28 mouse cellular contexts compared by ENCODE assay signal in the genomic region with DNA sequence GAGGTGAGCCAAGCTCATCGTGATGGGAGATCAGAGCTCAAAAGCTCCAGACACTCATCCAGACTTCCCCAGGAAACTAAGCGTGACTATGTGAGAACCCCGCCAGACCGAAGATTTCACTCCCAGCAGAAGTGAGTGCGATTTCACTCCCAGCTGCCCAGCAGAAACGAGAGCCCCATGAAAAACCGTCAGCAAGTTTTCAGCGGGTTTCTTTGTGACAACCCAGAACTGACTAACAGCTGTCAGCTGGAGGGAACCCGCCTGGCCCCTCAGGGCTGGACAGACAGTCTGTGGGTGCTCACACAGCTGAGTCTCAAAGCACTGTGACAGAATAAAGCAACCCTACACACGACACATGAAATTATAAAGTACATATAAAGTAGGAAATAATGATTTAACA. TPM values are rescaled to one million over a fixed set of nuclear protein-coding genes. Genes with fewer than 3 reads are reported as not detected.
DNase-seq lines count a peak whose midpoint lies in the region; ATAC-seq and TF ChIP-seq lines count a peak whose summit lies in the region.
"Had no signal": no experiment of that assay in that cellular context is flagged by ENCODE, and none has a peak within 500 bp of the region (broad histone marks: within the 10 kb centered on the region; RNA-seq: fewer than 3 reads in every experiment).

No protein-coding gene starts in this region.

- H3K27ac ChIP-seq in lung, embryonic 14.5 days (ENCODE audit: low read depth) = no peak overlapping the region
- H3K27ac ChIP-seq: forebrain, embryonic 13.5 days; hindbrain, embryonic 13.5 days; kidney, postnatal 0 days; liver, embryonic 15.5 days; midbrain, embryonic 15.5 days had no signal

- H3K4me1 ChIP-seq in lung, embryonic 14.5 days (ENCODE audit: insufficient read depth) = peaks cover 3% of the 10 kb centered on the region; the same call in 1 of the 2 replicates
- H3K4me1 ChIP-seq: forebrain, embryonic 13.5 days; hindbrain, embryonic 13.5 days; midbrain, embryonic 15.5 days had no signal

- DNase-seq in lung, embryonic 14.5 days = peak; percentile 62
- no peak for DNase-seq in lung, postnatal 36 days
- DNase-seq in retina, postnatal 1 day = peak; percentile 44
- no peak for DNase-seq in retina, embryonic 14.5 days (ENCODE audit: low spot score)
- DNase-seq in brain, embryonic 14.5 days (ENCODE audit: low read depth) = peak; percentile 14
- no peak for DNase-seq in heart, postnatal 14 days
- DNase-seq: adrenal gland, adult 8-10 months; cerebellum, adult 11-12 months; cerebellum, postnatal 10 days; gastrocnemius, postnatal 10 days; heart, adult 18-20 months; heart, postnatal 4 days; kidney, adult 8-10 months; kidney, postnatal 4 days; thymus, adult 2 months had no signal

- WGBS in lung, embryonic 14.5 days = 51% methylated on average over 10 of the region's 10 CpGs

- H3K4me3 ChIP-seq in lung, embryonic 14.5 days (ENCODE audit: low read depth, low read length) = no peak overlapping the region
- H3K4me3 ChIP-seq: forebrain, embryonic 13.5 days; hindbrain, embryonic 13.5 days; liver, embryonic 15.5 days; midbrain, embryonic 15.5 days had no signal

- TF ChIP-seq CTCF in lung, embryonic 14.5 days (IDR thresholded peaks at IDR 0.05; ENCODE audit: low read depth) = no peak
- no peak for TF ChIP-seq CTCF in brain, embryonic 14.5 days (IDR thresholded peaks at IDR 0.05; ENCODE audit: borderline replicate concordance, extremely low read depth, insufficient read depth, insufficient read length)

- H3K9ac ChIP-seq in lung, embryonic 14.5 days = no peak overlapping the region
- H3K9ac ChIP-seq: forebrain, embryonic 13.5 days; hindbrain, embryonic 13.5 days; liver, embryonic 15.5 days; midbrain, embryonic 15.5 days had no signal

- no peak for TF ChIP-seq POLR2A in brain, embryonic 14.5 days (IDR thresholded peaks at IDR 0.05; ENCODE audit: borderline replicate concordance, extremely low read depth, insufficient read depth, insufficient read length, poor library complexity, severe bottlenecking)

- H3K4me2 ChIP-seq in lung, embryonic 14.5 days = no peak overlapping the region
- H3K4me2 ChIP-seq: forebrain, embryonic 13.5 days; heart, embryonic 11.5 days; hindbrain, embryonic 13.5 days; liver, embryonic 15.5 days; midbrain, embryonic 15.5 days had no signal

- H3K9me3 ChIP-seq in lung, embryonic 14.5 days (ENCODE audit: low read depth, low read length) = no peaks in the 10 kb centered on the region
- H3K9me3 ChIP-seq: forebrain, embryonic 13.5 days; liver, embryonic 15.5 days; midbrain, embryonic 15.5 days had no signal

- intact Hi-C loops in heart, postnatal 14 days (cut with DNase I) = no loop called here

- no peaks in the 10 kb centered on the region for H3K36me3 ChIP-seq in lung, embryonic 14.5 days (ENCODE audit: insufficient read depth)
- H3K36me3 ChIP-seq: G1E; hindbrain, embryonic 13.5 days; liver, embryonic 15.5 days; midbrain, embryonic 15.5 days had no signal

- ATAC-seq in lung, embryonic 14.5 days (ENCODE audit: insufficient read depth) = no peak; the same call in 1 of the 2 replicates
- ATAC-seq: forebrain, embryonic 13.5 days; intestine, embryonic 16.5 days; midbrain, embryonic 15.5 days had no signal

- no peaks in the 10 kb centered on the region for H3K27me3 ChIP-seq in lung, embryonic 14.5 days (ENCODE audit: insufficient read depth, low read length)
- H3K27me3 ChIP-seq: forebrain, embryonic 13.5 days; liver, embryonic 15.5 days; midbrain, embryonic 15.5 days had no signal

RNA-seq across cellular contexts. Expression of a gene that starts 7.6 kb away (rescaled TPM):
- polyA plus RNA-seq in lung, embryonic 14.5 days (2014; fragmentation: Nextera tagmentation; extraction: Ambion mirVana) = 3.1 and 3.9 TPM in 2 replicates
- polyA plus RNA-seq in brain, embryonic 14.5 days (2012; rRNA removed) = 1.8 and 2.9 TPM in 2 replicates
- total RNA-seq in heart, postnatal 14 days (2021) = under 1 TPM; 0.45 to 0.49 TPM
- total RNA-seq: common myeloid progenitor, adult 5-6 weeks; G1E; liver, adult 2 months; neutrophil, adult 5-6 weeks had no signal
- polyA plus RNA-seq: G1E had no signal

RNA-seq across cellular contexts. Expression of a gene that starts 23.2 kb away (rescaled TPM):
- polyA plus RNA-seq in lung, embryonic 14.5 days (2014; fragmentation: Nextera tagmentation; extraction: Ambion mirVana) = 0.11 and 0.18 TPM in 2 replicates
- 0.37 and 0.50 TPM in 2 replicates for polyA plus RNA-seq in brain, embryonic 14.5 days (2012; rRNA removed)
- under 1 TPM; 0.19 to 0.29 TPM for total RNA-seq in heart, postnatal 14 days (2021)
- total RNA-seq: adrenal gland, adult 8-10 months; common myeloid progenitor, adult 5-6 weeks; G1E; liver, adult 2 months; neutrophil, adult 5-6 weeks had no signal
- polyA plus RNA-seq: G1E; intestine, embryonic 16.5 days; kidney, postnatal 0 days; limb, embryonic 11.5 days; liver, adult 2 months; liver, embryonic 15.5 days; neural tube, embryonic 11.5 days had no signal

RNA-seq across cellular contexts. Expression of a gene that starts 48.5 kb away (rescaled TPM):
- 0.18 and 0.53 TPM in 2 replicates for polyA plus RNA-seq in lung, embryonic 14.5 days (2014; fragmentation: Nextera tagmentation; extraction: Ambion mirVana)
- polyA plus RNA-seq in brain, embryonic 14.5 days (2012; rRNA removed) = 1.9 and 2.5 TPM in 2 replicates
- under 1 TPM; 0.76 to 0.98 TPM for total RNA-seq in heart, postnatal 14 days (2021)
- total RNA-seq: adrenal gland, adult 8-10 months; common myeloid progenitor, adult 5-6 weeks; liver, adult 2 months had no signal
- polyA plus RNA-seq: G1E; liver, adult 2 months; liver, embryonic 15.5 days had no signal

RNA-seq across cellular contexts. Expression of a gene that starts 48.8 kb away (rescaled TPM):
- polyA plus RNA-seq in lung, embryonic 14.5 days (2014; fragmentation: Nextera tagmentation; extraction: Ambion mirVana) = 18.1 and 18.7 TPM in 2 replicates
- 102 and 109 TPM in 2 replicates for polyA plus RNA-seq in brain, embryonic 14.5 days (2012; rRNA removed)
- 10 to 100 TPM; 22.4 to 23.2 TPM for total RNA-seq in heart, postnatal 14 days (2021)

RNA-seq across cellular contexts. Expression of a gene that starts 50.5 kb away (rescaled TPM):
- polyA plus RNA-seq in lung, embryonic 14.5 days (2014; fragmentation: Nextera tagmentation; extraction: Ambion mirVana) = 15.2 and 18.4 TPM in 2 replicates
- 98.9 and 153 TPM in 2 replicates for polyA plus RNA-seq in brain, embryonic 14.5 days (2012; rRNA removed)
- 10 to 100 TPM; 10.4 to 10.6 TPM for total RNA-seq in heart, postnatal 14 days (2021)

Comparison
In these comparisons a context has a peak if more than half of its experiments do, and no peak if none do; other contexts are left out.
1. DNase-seq: peak in lung, embryonic 14.5 days (single experiment), retina, postnatal 1 day (single experiment) and brain, embryonic 14.5 days (single experiment); none in lung, postnatal 36 days (single experiment), retina, embryonic 14.5 days (single experiment) and heart, postnatal 14 days (0 of 2).